Mouse (Mus musculus): ENCODE measurements around the gene Iqcg. TPM values are rescaled to one million over a fixed set of nuclear protein-coding genes. Genes with fewer than 3 reads are reported as not detected.

Gene Iqcg
- 1.7 and 1.9 TPM in 2 replicates for polyA plus RNA-seq (2015; fragmentation: Nextera tagmentation; extraction: Ambion mirVana)

DNA sequence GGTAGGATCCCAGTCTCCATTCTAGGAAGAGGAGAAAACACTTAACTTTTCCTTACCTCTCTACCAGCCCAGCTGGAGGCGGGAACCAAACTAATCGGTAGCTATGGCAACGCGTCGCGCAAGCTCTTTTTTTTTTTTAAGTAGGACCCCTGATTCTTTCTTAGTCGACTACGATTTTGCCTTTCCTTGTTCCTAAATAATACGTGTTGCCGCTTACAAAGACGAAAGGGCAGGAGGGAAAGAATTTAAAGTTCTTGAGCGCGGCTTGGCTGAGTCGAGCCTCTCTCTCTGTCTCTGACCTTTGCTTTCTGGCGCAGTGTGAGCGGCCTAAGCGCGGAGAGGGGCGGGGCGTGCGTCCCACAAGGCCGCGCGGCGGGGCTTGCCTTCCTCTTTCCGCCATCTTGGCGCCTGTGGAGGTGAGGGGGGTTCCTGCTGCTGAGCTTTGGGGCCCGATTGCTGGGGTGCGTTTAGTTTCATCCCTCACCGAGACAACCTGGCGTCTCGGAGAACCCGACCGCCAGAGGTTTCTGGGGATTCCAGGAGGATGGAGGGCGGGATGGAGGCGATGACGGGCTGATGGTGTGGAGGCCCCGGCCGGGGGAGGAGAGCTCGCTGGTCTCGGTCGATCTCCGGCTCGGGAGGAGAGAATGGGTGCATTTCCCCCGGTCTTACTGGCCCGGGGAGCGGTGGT lies at the start of gene Iqcg, which contains the start of gene Rpl35a:
TSS of gene Iqcg (minus strand) at position 124 of the 691 bp plus-strand sequence.
TSS of gene Rpl35a (plus strand) at position 359 of the 691 bp plus-strand sequence.
- Histone ChIP-seq H3K9me3 (no peaks in the 10 kb centered on the region), H3K4me1 (replicated peaks) (peaks cover 15% of the 10 kb centered on the region), H3K9ac (peak within 1 kb of the TSS; percentile 90), H3K4me2 (replicated peaks) (peak within 1 kb of the TSS; percentile 61), H3K36me3 (peaks cover 20% of the 10 kb centered on the region), H3K4me3 (replicated peaks) (peak within 1 kb of the TSS; percentile 70), H3K27ac (peak within 1 kb of the TSS; percentile 82), H3K27me3 (replicated peaks) (no peaks in the 10 kb centered on the region)
- under 1% methylated on average over 47 of the region's 47 CpGs for WGBS
- ATAC-seq = peak; percentile 95

DNA sequence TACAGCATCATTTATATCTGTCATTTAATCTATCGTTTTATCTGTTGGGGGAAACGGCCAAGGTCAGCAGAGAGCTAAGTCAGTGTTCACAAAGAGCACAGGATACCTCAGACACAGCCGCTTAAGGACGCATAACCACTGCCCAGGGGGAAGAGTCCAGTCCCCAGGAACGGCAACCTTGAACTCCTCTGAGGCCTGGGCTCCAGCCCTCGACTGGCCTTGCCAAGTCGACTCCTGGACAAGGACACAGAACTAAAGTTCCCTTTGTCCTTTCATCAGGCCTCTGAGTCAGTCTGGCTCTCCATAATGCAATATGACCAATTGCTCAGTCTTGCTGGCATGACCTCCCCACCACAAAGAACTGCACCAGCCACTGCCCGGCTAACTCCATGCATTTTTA lies 29.6 kb upstream of the Iqcg start:
- no peaks in the 10 kb centered on the region for H3K36me3 ChIP-seq
- H3K27me3 ChIP-seq (replicated peaks) = no peaks in the 10 kb centered on the region
- H3K4me1 ChIP-seq (replicated peaks) = no peaks in the 10 kb centered on the region
- no peak overlapping the region for H3K4me2 ChIP-seq (replicated peaks)
- H3K4me3 ChIP-seq (replicated peaks) = no peak overlapping the region
- 74% methylated on average over 8 of the region's 8 CpGs for WGBS
- no peak overlapping the region for H3K27ac ChIP-seq
- H3K9me3 ChIP-seq = no peaks in the 10 kb centered on the region
- ATAC-seq = no peak
- no peak overlapping the region for H3K9ac ChIP-seq

DNA sequence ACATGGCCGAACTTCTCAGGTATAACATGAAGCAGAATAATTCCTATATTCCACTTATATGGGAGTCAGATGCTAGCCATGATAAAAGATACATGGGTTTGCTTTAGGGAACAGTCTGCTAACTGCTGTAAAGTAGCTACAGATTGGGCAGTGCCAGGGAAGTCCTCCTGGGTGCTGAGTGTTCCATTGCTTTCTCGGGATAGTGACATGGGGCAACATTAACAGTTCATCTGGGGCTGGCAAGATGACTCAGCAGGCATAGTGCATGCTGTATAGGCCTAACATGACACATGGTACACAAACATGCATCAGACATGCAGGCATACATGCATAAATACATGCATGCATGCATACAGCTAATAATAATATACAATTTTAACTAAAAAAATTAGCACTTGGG lies 28.0 kb upstream of the Iqcg start:
- no peak for ATAC-seq
- WGBS = 85% methylated on average over 2 of the region's 2 CpGs
- H3K36me3 ChIP-seq = no peaks in the 10 kb centered on the region
- no peak overlapping the region for H3K27ac ChIP-seq
- no peak overlapping the region for H3K4me2 ChIP-seq (replicated peaks)
- H3K9me3 ChIP-seq = no peaks in the 10 kb centered on the region
- no peak overlapping the region for H3K9ac ChIP-seq
- H3K4me1 ChIP-seq (replicated peaks) = no peaks in the 10 kb centered on the region
- H3K4me3 ChIP-seq (replicated peaks) = no peak overlapping the region
- no peaks in the 10 kb centered on the region for H3K27me3 ChIP-seq (replicated peaks)

DNA sequence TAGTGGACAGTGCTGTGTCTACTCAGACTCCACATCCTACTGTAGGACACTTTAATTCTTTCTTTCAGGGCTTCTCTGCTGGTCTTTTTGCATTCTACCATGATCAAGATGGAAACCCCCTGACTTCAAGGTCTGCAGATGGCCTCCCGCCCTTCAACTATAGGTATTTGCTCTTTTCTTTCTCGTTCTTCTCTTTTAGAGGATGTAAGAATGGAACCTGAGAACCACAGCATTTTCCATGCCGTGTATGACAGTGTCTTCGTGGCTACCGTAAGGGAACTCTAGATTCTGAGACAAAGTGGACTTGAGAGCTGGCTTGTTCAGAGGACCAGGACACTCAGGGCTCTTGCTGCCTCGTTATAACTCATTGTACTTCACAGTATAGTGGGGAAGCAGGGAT lies 26.9 kb upstream of the Iqcg start:
- H3K4me2 ChIP-seq (replicated peaks) = no peak overlapping the region
- no peaks in the 10 kb centered on the region for H3K36me3 ChIP-seq
- H3K27me3 ChIP-seq (replicated peaks) = no peaks in the 10 kb centered on the region
- no peak overlapping the region for H3K9ac ChIP-seq
- no peaks in the 10 kb centered on the region for H3K9me3 ChIP-seq
- no peaks in the 10 kb centered on the region for H3K4me1 ChIP-seq (replicated peaks)
- WGBS = 90% methylated on average over 6 of the region's 6 CpGs
- H3K4me3 ChIP-seq (replicated peaks) = no peak overlapping the region
- no peak for ATAC-seq
- no peak overlapping the region for H3K27ac ChIP-seq

DNA sequence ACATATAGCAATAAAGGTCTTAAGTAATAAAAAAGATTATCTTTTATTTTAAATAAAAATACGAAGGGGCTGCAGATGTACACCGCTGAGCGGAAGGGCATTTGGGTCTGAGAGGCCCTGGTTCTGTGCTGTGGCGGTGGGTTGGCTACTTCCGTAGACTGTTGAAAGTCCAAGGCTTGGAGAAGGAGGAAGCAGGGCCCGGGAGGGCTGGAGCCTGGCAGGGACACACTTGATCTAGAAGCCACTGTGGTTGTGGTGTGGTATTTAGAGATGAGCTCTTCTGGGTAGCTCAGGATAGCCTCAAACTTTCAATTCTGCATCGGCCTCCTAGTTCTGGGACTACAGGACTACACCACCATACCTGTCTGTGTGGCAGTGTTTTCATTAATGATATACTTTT lies 24.0 kb upstream of the Iqcg start:
- Histone ChIP-seq H3K4me1 (replicated peaks) (no peaks in the 10 kb centered on the region), H3K4me3 (replicated peaks) (no peak overlapping the region), H3K9ac (no peak overlapping the region), H3K27ac (no peak overlapping the region), H3K27me3 (replicated peaks) (no peaks in the 10 kb centered on the region), H3K4me2 (replicated peaks) (no peak overlapping the region), H3K36me3 (no peaks in the 10 kb centered on the region), H3K9me3 (no peaks in the 10 kb centered on the region)
- 86% methylated on average over 7 of the region's 7 CpGs for whole genome bisulfite sequencing
- ATAC-seq = no peak

DNA sequence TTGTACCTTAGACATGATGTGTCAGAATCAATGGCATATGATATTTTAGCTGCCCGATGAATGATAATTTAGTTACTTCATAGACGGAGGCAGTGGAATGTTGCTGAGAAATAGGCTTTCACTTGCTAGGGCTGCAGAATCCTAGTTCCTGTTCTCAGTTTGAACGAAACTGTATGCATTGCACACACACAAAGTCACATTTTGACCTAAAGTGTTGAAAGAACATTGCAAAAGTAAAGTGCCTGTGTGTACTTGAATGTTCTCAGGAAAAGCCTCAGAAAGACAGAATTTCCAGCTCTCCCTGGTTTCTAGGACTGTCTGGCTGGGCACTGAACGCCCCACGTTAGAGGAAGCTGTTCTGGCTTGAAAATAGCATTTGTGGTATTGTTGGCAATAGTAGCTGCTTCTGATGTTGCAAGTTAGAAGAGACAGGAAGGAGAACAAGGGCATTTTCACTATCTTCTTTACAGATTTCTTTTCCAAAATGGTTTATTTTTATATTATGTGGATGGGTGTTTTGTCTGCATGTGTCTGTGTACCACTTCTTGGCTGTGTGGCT lies 21.1 kb upstream of the Iqcg start:
- Histone ChIP-seq H3K27ac (no peak overlapping the region), H3K27me3 (replicated peaks) (no peaks in the 10 kb centered on the region), H3K9ac (no peak overlapping the region), H3K4me3 (replicated peaks) (no peak overlapping the region), H3K4me2 (replicated peaks) (no peak overlapping the region), H3K4me1 (replicated peaks) (no peaks in the 10 kb centered on the region), H3K36me3 (no peaks in the 10 kb centered on the region), H3K9me3 (no peaks in the 10 kb centered on the region)
- ATAC-seq = no peak
- 89% methylated on average over 5 of the region's 5 CpGs for WGBS

DNA sequence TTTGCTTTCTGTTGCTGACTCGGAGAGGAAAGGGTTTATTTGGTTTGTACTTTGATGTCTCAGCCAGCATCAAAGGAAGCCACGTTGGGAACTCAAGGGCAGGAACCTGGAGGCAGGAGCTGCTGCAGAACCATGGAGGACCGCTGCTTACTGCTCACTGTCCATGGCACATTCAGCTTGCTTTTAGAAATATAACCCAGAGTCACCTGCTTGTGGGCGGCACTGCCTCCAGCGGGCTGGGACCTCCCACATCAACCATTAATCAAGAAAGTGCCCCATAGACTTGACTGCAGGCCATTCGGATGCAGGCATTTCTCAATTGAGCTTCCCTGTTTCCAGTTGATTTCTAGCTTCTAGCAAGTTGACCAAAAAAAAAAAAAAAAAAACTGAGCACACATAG lies 20.1 kb upstream of the Iqcg start:
- no peak for ATAC-seq
- H3K36me3 ChIP-seq = no peaks in the 10 kb centered on the region
- H3K27ac ChIP-seq = no peak overlapping the region
- H3K9ac ChIP-seq = no peak overlapping the region
- H3K9me3 ChIP-seq = no peaks in the 10 kb centered on the region
- H3K4me2 ChIP-seq (replicated peaks) = no peak overlapping the region
- 56% methylated on average over 6 of the region's 6 CpGs for WGBS
- no peaks in the 10 kb centered on the region for H3K27me3 ChIP-seq (replicated peaks)
- H3K4me1 ChIP-seq (replicated peaks) = no peaks in the 10 kb centered on the region
- H3K4me3 ChIP-seq (replicated peaks) = no peak overlapping the region

DNA sequence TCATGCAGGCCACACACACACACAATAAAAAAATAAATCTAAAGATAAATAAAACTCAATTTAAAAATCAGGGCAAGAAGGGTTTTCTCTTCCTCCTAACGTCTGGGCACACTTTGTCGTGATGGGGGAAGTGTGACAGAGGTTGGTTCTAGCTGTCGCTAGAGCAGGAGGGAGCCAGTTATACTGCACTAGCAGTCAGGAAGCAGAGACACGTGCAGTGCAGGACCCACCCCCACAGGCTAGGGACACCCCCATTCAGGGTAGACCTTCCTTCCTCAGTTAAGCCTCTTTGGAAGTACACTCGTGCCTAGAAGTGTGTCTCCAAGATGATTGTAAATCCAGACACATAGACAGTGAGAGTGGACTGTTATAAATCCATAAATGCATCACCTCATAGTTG lies 18.9 kb upstream of the Iqcg start:
- no peak overlapping the region for H3K9ac ChIP-seq
- H3K4me3 ChIP-seq (replicated peaks) = no peak overlapping the region
- H3K27ac ChIP-seq = no peak overlapping the region
- no peak overlapping the region for H3K4me2 ChIP-seq (replicated peaks)
- no peaks in the 10 kb centered on the region for H3K9me3 ChIP-seq
- no peaks in the 10 kb centered on the region for H3K36me3 ChIP-seq
- H3K27me3 ChIP-seq (replicated peaks) = no peaks in the 10 kb centered on the region
- no peak for ATAC-seq
- WGBS = 70% methylated on average over 5 of the region's 5 CpGs
- no peaks in the 10 kb centered on the region for H3K4me1 ChIP-seq (replicated peaks)

DNA sequence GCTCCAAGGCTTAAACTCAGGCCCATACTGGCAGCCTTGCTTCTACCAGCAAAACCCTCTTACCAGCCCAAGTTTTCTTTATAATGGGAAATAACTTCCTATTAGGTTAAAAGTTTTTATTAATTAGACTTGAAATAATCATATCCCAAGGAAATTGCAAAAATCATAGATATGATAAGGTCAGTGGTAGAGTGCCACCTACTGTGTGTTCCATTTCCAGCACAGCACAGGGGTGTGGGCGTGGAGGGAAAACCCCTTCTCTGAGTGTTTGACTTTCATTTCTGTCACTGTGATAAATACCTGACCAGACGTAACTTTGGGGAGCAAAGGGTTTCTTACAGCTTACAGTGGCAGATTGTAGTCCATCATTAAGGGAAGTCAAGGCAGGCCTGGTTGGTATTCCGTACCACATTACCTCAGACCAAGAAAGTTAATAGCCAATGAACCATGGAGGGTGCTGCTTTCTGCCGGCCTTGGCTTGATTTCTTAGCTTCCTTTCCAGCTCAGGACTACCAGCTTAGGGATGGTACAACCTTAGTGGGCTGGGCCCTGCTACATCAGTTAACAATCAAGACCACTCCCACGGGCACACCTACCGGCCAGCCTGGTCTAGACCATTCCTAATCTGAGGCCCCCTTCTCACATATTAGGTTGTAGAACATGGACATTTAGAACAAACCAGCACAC lies 17.0 kb upstream of the Iqcg start:
- H3K27ac ChIP-seq = no peak overlapping the region
- ATAC-seq = no peak
- no peaks in the 10 kb centered on the region for H3K36me3 ChIP-seq
- H3K4me2 ChIP-seq (replicated peaks) = no peak overlapping the region
- no peaks in the 10 kb centered on the region for H3K4me1 ChIP-seq (replicated peaks)
- 79% methylated on average over 6 of the region's 6 CpGs for WGBS
- H3K9ac ChIP-seq = no peak overlapping the region
- no peaks in the 10 kb centered on the region for H3K9me3 ChIP-seq
- H3K27me3 ChIP-seq (replicated peaks) = no peaks in the 10 kb centered on the region
- no peak overlapping the region for H3K4me3 ChIP-seq (replicated peaks)

DNA sequence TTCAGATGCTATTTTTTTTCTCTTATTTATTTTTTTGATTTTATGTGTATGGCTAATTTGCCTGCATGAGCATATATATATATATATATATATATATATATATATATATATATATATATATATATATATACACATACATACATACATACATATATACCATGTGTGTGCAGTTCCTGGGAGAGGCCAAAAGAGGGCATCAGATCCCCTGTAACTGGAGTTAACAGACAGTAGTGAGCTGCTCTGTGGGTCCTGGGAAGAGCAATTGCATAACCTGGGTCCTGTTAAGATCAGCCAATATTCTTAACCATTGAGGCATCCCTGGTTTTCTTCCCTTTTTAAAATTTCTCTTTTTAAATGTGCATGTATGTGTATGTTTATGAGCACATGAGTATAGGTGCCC lies 14.9 kb upstream of the Iqcg start:
- no peak overlapping the region for H3K4me3 ChIP-seq (replicated peaks)
- no peaks in the 10 kb centered on the region for H3K27me3 ChIP-seq (replicated peaks)
- no peak for ATAC-seq
- no peaks in the 10 kb centered on the region for H3K36me3 ChIP-seq
- H3K9me3 ChIP-seq = no peaks in the 10 kb centered on the region
- no peak overlapping the region for H3K27ac ChIP-seq
- no peaks in the 10 kb centered on the region for H3K4me1 ChIP-seq (replicated peaks)
- H3K9ac ChIP-seq = no peak overlapping the region
- no peak overlapping the region for H3K4me2 ChIP-seq (replicated peaks)

DNA sequence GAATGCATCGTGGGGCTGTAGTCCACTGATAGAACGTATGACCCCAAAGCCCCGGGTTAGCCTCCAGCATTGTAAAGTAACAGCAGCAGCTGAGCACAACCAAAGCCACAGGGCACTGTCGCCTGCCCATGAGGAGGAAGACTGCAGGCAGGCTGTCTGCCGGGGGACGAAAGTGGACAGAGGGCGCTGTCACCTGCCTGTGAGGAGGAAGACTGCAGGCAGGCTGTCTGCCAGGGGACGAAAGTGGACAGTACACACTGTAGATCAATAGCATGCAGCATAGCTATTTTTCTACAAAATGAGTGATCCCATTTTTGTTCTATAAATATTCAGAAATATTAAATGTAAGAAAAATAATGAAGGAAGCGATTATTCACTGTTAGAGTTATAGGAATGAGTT lies 8.6 kb upstream of the Iqcg start:
- H3K27ac ChIP-seq = no peak overlapping the region
- H3K36me3 ChIP-seq = peaks cover 7% of the 10 kb centered on the region
- H3K27me3 ChIP-seq (replicated peaks) = no peaks in the 10 kb centered on the region
- no peak for ATAC-seq
- H3K4me2 ChIP-seq (replicated peaks) = no peak overlapping the region
- no peak overlapping the region for H3K9ac ChIP-seq
- no peaks in the 10 kb centered on the region for H3K9me3 ChIP-seq
- H3K4me1 ChIP-seq (replicated peaks) = 0 out of 2 replicates have a peak, but pooled peaks cover 14% of the 10 kb centered on the region
- 82% methylated on average over 9 of the region's 9 CpGs for WGBS
- H3K4me3 ChIP-seq (replicated peaks) = no peak overlapping the region

DNA sequence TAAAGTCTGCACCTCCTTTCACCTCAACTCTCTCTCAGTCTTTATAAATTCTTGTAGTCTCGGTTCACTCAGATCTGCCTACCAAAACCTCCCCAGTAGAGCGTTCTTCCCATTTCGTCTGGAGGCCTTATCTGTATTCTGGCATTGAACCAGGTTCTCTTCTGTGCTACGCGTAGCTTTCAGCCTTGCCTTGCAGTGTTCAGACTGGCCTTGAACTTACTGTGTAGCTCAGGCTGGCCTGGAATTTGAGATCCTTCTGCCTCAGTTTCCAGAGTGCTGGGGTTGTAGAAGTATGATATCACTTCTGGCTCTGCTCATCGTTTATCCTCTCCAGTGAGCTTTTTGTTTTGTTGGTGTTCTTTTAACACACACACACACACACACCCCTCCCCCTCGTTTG lies 7.2 kb upstream of the Iqcg start:
- WGBS = 25% methylated on average over 7 of the region's 7 CpGs
- H3K36me3 ChIP-seq = peaks cover 18% of the 10 kb centered on the region
- H3K27me3 ChIP-seq (replicated peaks) = no peaks in the 10 kb centered on the region
- peak overlapping the region; percentile 85 for H3K4me2 ChIP-seq (replicated peaks)
- no peak for ATAC-seq
- H3K9ac ChIP-seq = peak overlapping the region; percentile 66
- peak overlapping the region; percentile 79 for H3K4me3 ChIP-seq (replicated peaks)
- H3K9me3 ChIP-seq = no peaks in the 10 kb centered on the region
- H3K27ac ChIP-seq = peak overlapping the region; percentile 78; the same call in 1 of the 2 replicates
- peaks cover 20% of the 10 kb centered on the region; the same call in 1 of the 2 replicates for H3K4me1 ChIP-seq (replicated peaks)
